Mouse (Mus musculus) adrenal gland, postnatal 36 days (tissue): ENCODE results near the gene Olfr370. TPM values are rescaled to one million over a fixed set of nuclear protein-coding genes. Genes with fewer than 3 reads are reported as not detected.
A peak's percentile ranks its signal among the peaks of the same experiment; 100 is the strongest.

Experiments used
- DNase-seq, 2 experiments: peaks; one replicate each; pipeline ENCODE4 v3.0.0; 2021; ENCODE audit warnings: mixed read lengths in 1 of 2
- total RNA-seq, 2 experiments: library from RNA; stranded (reverse); gene quantifications; 2 replicates each; pipeline ENCODE4 v1.2.3; 2021

Olfr370 gene
- total RNA-seq, 2 experiments from 2014 or later: not detected

DNA sequence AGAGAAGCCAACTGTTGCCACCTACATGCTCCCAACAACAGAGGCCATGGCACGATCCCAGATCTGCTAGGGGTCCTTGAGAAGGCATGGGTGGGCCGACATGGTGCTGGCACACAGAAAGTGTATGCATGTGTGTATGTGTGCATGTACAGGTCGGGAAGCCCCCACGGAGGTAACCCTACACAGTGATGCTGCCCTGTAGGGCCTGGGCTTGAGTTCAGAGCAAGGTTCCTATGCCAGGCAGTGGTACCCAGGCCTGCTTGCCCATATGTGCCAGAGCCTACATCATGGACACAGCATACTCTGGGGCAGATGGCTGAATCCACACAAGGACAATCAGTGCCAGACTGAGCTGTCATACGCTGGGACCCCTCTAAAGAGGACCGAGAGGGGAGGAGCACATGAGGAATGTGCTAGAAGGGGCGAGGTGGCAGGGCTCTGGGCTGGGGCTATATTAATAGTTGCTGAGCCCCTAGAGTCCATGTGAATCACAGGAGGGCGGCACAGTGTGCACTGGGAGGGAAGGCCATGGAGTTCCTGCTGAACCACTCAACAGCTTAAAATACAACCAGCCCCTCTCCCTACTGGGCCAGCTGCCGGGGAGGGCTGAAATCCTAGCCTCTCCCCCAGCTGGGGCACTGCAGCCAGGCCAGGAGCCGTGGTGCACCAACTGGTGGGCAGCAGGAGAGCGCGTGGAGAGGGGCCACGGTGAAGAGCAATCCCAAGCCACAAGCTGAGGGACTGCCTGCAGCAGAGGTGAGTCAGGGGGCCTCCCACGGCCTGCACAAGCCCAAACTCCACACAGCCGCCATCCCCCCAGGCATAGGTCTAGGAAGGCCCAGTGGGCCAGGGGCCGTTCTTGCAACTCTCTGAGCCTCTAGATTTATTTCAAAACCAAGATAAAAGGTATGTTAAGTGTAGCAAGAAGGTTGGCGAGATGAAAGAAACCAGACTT lies 40.3 kb downstream of the Olfr370 start:
- peak in 1 of 2 experiments; percentile 59 for DNase-seq

DNA sequence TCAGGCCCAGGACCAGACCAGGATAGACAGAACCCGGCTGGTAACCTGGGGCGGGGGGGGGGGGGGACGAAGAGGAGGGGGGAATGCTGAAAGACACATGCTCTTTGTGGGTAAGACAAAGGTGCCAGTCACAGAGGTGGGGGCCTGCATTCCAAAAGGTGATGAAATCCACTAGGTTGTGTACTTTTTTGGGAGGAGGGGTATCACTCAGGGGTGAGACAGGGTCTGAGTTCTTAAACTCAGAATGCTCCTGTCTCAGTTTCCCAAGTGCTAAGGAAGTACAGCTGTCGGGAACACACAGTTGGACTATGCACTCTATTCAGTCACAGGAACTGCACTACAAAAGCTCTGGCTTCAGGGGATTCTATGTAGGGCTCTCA lies 40.9 kb downstream of the Olfr370 start:
- DNase-seq: no peak

DNA sequence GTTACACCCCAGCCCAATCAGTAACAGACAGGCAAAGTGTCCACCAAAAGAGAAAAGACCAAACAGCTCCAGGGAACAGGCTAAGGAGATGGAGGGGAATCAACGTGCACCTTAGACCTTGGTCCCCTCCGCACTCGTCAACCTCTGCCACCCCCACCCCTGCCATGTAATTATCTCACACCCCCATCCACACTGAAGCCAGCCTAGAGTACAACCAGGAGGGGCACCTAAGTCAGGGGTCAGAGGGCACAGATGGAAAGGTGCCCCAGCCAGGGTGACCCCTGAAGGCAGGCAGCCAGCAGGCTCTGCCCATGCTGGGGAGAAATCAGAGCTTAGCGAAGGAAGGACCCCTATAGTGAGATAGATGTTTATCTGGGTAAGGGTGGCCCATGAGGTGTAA lies 41.3 kb downstream of the Olfr370 start:
- DNase-seq: no peak

DNA sequence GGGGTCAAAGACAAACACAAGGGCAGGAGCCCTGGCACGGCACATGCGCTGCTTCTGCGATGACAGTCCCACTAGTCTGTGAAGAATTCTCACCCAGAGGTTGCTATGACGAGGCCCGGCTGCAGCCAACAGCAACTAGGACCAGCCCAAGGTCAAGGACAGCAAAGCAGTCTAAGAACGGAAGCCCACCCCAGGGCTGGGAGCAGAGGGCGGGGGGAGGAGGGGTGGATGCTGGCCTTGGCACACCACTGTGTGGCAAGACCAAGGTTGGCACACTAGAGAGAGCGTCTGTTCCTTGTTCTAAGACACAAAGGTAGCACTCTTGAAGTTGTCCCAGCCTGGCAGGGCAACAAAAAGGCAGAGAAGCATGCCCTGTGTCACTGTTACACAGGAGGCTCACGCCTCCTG lies 41.8 kb downstream of the Olfr370 start:
- peak; percentile 89 for DNase-seq

DNA sequence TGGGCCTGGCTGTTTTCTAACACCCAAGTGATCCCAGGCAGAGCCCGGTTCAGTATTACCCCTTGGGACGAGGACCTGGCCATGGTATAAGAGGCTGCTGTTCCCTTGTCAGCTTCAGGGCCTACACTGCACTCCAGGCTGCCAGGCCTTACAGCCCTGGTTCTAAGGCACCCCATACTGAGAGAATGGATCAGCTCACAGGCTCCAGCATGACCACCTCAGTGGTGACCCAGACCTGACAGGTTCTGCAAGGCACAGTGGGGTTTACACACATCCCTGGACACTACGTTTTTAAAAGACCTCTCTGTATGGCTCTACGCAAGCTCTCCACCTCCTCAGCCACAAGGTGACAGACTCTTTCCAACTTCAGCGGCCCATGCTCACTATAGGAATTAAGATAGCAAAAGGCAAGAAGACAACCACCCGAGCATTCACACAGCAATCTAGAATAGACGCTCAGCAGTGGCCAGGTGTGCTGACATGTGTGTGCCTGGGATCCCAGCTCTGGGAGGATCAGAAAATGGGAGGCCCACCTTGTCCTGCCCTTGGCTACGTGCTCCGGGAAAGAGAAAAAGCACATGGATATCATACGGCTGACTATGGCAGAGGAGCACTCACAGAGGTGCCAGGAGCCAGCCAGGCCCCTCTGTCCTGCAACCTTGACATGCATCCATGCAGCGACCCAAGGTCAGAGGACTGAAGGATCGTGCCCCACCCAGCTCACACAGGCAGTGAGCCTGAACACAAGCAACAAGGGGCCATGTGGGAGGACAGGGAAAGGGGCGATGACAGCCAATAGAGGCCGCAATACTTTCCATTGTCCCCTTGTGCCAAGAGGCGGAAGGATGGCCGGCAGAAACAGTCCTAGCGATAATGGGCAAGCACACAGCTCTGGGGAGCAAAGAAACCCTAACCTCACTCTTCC lies 42.8 kb downstream of the Olfr370 start:
- DNase-seq: no peak

DNA sequence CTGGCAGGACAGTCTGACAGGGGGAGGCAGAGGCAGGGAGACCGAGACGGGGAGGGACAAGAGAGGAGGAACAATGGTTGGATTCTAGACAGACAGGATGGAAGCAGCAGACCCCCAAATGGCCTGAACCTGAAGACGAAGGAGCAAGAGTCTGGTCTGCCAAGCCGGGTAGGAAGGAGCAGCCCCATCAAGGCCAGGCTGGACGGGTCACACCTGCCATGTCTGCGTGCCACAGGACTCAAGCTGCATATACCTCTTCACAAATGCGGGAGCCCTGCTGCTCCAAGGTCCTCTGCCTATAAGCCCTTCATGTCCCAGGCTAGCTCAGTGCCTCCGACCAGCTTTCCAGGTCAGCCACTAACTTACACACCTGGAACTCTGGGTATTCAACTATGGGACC lies 44.1 kb downstream of the Olfr370 start:
- no peak for DNase-seq

DNA sequence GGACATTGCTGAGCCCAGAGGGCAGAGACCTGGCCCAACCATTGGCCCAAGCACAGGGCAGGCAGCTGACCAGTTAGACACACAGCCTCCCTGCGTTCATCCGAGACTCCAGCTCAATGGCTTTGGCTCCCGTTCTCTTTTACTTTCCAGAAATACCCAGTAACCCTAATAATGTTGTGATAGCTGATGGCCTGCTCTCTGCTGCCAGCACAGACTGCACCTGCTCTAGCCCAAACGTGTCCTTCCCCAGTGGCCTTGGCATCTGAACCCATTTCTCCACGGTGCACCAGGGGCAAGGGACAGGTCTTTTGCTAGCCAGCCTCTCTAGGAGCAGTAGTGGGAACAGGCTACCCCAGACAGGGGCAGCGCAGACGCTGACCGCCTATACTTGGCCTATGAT lies 45.2 kb downstream of the Olfr370 start:
- no peak for DNase-seq

DNA sequence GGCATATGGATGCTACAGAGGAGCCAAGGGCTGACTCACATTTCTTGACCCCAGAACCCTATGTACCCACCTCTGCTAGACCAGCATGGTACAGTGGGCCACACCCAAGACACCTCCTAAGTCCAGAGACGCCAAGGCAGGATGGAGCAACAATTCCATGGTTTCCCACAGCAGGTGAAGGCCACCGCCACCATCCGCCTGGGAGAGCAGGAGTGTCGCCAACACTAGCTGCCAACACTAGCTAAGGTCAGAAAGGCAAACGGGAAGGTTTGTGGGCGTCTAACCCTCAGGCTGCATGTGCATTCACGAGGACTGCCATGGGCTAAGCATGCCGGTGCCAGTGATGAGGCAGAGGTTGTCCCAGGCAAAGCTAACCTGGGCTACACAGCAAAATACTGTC lies 46.6 kb downstream of the Olfr370 start:
- DNase-seq: no peak

DNA sequence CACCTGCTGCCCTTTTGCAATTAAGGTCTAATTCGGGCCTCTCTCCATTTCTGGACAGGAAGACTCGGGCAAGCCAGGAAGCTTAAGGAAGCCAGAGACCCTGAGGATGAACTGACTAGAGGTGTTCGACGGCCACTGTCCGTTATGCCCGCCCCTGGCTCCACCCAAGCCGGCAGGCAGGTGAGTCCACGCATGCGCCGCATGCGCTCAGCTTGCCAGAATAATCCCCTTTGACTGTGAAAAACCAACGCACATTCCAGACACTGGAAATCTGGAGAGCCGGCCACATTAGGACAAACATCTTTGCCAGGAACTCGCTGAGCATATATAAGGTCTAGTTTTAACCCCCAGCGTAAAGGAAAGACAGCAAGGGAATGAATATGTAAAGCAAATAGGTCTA lies 47.7 kb downstream of the Olfr370 start:
- no peak for DNase-seq

DNA sequence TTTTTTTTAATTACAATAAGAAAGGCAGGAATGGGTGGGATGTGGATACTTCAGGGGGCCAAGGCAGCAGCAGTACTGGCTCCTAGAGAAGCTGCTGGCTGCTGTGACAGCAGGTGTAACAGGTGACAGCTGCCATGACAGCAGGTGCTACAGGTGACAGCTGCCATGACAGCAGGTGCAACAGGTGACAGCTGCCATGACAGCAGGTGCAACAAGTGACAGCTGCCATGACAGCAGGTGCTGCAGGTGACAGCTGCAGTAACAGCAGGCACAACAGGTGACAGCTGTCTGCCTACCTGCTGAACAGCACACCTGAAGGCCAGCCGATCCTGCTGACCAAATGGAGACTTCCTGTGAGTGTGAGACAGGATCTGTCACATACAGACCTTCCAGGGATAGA lies 49.2 kb downstream of the Olfr370 start:
- DNase-seq: no peak

DNA sequence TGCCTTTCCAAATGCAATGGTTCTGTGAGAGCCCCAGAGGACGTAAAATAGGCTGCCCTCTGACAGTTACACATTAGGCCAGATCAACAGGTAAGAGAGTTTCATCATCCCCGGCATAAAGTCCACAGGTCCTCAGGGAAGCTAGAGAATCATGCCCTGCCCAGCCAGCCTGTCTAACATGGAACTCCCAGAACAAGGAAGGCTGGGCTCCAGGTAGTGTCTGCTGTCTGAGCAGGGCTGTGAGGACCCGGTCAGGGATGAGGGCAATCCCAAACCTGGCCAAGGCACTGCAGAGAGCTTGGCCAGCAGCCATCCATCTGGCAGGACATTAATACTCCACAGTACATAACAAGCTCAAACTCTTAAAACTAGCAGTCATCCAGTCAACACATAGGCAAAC lies 49.8 kb downstream of the Olfr370 start:
- no peak for DNase-seq

DNA sequence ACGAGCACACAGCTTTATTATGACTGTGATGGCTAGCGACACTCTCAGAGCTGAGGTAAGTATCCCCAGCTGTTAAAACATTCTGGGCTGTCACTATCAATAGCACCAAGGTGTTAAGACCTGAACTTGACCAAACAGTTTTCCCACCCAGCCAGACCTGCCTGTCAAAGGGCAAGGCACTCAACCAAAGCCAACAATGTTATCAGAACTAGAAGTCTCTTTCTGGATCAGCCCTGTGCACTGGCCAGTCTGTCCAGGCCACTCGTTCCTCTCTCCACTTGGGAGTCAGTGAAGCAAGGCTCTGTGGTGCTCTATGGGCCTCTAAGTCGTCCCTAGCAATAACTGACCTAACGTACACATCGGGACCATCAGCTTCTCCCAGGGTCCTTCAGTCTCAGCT lies 52.1 kb downstream of the Olfr370 start:
- DNase-seq: no peak

DNA sequence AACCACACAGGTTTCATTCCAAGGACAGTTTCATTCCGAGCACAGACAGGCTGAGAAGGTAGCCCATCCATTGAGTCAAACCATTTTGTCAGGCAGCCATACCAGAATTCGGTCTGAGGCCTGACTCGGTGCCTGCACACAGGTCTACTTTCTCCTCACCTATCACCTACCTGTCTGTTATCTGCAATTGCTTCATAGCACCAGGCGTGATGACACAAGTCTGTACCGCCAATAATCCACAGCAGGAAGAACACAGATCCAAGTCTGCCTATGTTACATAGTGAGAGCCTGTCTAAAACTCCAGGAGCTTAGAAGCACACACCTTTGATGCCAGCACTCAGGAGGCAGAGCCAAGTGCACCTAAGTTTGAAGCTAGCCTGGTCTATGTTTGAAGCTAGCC lies 53.3 kb downstream of the Olfr370 start:
- no peak for DNase-seq

DNA sequence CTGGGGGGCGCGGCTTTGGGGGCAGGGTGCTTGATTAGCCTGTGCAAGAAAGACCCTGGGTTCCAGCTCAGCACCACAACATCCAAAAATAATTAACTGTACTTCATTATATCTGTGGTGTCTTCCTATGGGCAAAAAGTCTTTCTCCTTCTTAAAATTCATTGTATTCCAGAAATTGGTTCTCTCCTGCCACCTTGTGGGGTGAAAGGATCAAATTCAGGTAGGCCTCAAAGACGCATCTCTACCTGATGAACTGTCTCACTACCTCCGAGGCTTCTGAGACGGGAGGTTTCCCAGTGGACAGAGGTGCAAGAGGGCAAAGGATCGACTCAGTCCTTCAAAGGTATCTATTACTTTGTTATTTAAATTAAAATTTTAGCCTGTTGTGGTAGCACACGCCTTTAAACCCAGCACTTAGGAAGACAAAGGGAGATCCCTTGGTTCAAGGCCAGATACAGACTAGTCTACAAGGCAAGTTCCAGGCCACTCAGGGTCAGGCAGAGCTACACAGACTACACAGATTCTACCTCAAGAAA lies 55.0 kb downstream of the Olfr370 start:
- no peak for DNase-seq

DNA sequence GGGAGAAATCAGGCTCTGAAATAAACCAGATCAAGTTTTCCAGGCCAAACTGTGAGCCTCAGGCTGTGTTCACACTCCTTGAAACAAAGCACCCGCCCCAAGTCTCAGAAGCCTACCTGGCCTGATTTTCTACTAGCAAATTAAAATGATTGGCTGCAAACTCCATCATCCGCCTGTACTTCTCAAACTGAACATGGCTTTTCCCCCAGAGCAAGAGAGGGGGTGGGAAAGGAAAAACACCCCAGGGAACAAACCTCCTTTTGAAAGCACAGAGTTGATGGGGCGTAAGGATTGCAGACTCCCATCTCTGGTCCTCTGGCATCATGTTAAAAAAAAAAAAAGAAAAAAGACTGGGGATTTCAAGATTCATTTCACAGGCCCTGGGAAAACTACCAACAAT lies 57.1 kb downstream of the Olfr370 start:
- no peak for DNase-seq

DNA sequence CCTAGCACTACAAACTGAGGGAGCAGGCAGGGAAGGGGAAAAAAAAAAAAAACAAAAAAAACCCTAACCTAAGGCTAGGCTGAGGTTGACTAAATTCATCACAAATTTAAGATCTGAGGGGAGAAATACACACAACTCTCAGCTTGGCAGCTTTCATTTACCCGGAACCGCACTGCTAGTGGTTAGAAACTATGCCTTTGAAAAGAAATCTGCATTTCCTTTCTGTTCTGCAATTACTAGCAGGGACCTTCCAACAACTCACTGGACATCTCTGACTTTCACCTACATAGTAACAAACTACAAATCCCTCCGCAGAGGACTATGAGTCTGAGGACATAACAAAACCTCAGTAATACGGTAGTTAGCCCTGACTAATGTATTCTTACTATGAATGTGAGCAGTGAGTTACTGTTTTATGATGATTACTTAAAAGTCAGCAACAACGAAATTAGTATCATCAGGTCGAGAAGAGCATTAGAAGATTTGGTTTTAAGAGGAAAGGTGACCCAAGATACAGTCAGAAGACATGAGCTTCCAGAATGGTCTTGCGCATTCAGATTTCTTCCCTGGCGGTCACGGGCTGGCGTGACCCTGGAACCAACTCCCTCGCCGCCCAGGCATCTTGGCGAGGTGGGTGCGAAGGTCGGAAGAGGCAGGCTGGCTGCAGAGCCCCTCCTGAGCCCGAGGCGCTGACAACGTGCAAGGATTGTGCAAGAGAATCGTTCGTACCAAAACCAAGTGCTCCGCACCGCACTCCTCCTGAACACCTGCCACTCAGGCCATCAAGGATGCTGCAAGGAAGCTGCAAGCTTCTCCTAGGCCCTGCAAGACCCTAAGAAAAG lies 58.0 kb downstream of the Olfr370 start:
- no peak for DNase-seq

DNA sequence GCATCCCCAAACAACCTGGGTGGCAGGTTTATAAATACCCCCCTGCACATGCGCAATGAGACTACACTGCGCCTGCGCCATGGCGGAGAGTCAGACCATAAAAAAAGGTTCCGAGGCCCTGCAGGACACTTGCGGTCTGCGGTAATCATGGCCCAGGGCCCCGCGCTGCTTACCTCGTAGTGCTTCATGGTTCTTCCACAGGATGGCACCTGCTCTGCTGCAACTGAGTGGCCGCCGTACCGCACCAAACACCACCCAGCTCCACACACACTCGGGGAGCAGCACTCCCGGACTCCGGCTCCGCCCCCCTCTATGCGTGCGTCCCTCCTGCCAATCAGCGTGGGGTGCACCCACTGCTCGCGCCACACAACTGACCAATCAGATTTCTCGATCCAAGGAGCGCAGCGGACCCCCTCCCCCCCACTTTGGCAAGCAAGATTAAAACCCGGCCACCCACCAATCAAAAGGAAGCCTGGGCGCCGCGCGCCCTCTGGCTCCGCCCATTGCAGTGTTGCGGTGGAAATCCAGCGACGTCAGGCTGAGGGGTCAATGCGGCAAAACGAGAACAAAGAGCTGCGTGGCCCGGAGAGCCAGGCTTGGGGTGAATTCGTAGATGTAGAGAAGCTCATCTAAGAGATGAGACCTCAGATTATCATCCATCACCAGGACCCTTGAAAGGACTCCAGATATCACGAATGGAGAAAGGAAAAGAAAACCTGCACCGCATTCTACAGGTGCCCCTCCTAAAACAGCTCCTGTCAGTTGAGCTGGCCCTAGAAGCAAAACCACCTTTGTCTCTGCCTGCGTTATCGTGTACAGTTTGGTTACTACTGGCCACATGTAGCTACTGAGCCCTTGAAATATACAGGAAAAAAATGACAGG lies 58.8 kb downstream of the Olfr370 start:
- DNase-seq: peak; percentile 98 to 99
